Mouse (Mus musculus) right cerebral cortex, postnatal 36 days (tissue): ENCODE measurements around the gene Klhl42.
A peak's percentile ranks its signal among the peaks of the same experiment; 100 is the strongest.

ENCODE experiments used
- DNase-seq, 2 experiments: peaks; one replicate each; pipeline ENCODE4 v3.0.0; 2022; ENCODE audit warnings: low spot score in 2 of 2, mixed read lengths in 1 of 2

Klhl42 gene

GRCm38 (mm10) chr6:147091136-147092120 lies at the start of gene Klhl42:
TSS of gene Klhl42 (plus strand) at chr6:147091379.
- DNase-seq, result peak; percentile 46 to 50

GRCm38 (mm10) chr6:147042291-147043290 lies 48.6 kb upstream of the Klhl42 start, which contains the start of gene Mrps35:
TSS of gene Mrps35 (plus strand) at chr6:147042764.
- peak; percentile 86 to 88 for DNase-seq

- DNase-seq, result no peak
These were observed 47.5 kb upstream of the Klhl42 start for GRCm38 (mm10) chr6:147043633-147044032.

GRCm38 (mm10) chr6:147049239-147049805 lies 41.9 kb upstream of the Klhl42 start:
- no peak for DNase-seq

GRCm38 (mm10) chr6:147051666-147052065 lies 39.5 kb upstream of the Klhl42 start:
- DNase-seq, result no peak

GRCm38 (mm10) chr6:147052440-147052839 lies 38.7 kb upstream of the Klhl42 start:
- no peak for DNase-seq

- DNase-seq, result no peak
These were observed 37.2 kb upstream of the Klhl42 start for GRCm38 (mm10) chr6:147053785-147054646.

GRCm38 (mm10) chr6:147055374-147055977 lies 35.7 kb upstream of the Klhl42 start:
- DNase-seq, result no peak

- DNase-seq, result no peak
These were observed 31.9 kb upstream of the Klhl42 start for GRCm38 (mm10) chr6:147059326-147059725.

GRCm38 (mm10) chr6:147061630-147062029 lies 29.5 kb upstream of the Klhl42 start:
- no peak for DNase-seq

- DNase-seq, result no peak
These were observed 29.1 kb upstream of the Klhl42 start for GRCm38 (mm10) chr6:147062034-147062433.

GRCm38 (mm10) chr6:147062694-147063093 lies 28.5 kb upstream of the Klhl42 start:
- DNase-seq, result no peak

- DNase-seq, result no peak
These were observed 26.8 kb upstream of the Klhl42 start for GRCm38 (mm10) chr6:147064226-147064943.

GRCm38 (mm10) chr6:147064944-147065261 lies 26.3 kb upstream of the Klhl42 start:
- DNase-seq, result no peak

- no peak for DNase-seq
These were observed 15.3 kb upstream of the Klhl42 start for GRCm38 (mm10) chr6:147075808-147076387.

GRCm38 (mm10) chr6:147076878-147077277 lies 14.3 kb upstream of the Klhl42 start:
- DNase-seq, result no peak

- no peak for DNase-seq
These were observed 11.3 kb upstream of the Klhl42 start for GRCm38 (mm10) chr6:147079919-147080318.

GRCm38 (mm10) chr6:147085398-147086040 lies 5.7 kb upstream of the Klhl42 start:
- DNase-seq, result no peak
